Mouse (Mus musculus): Measurements from ENCODE around the gene Tmed9.
"Not testable (repeated sequence)": the region's sequence is repeated elsewhere in the genome, so short reads cannot be mapped to it uniquely, and the experiment has no call there.

Tmed9 gene

GRCm38 (mm10) chr13:55613471-55613870 is 39.9 kb downstream of the Tmed9 start:
- no peak for DNase-seq

GRCm38 (mm10) chr13:55619328-55619727 is 45.8 kb downstream of the Tmed9 start:
- no peak for DNase-seq

- DNase-seq = no peak
Observed at GRCm38 (mm10) chr13:55620275-55620674, 46.7 kb downstream of the Tmed9 start.

GRCm38 (mm10) chr13:55622156-55622648 is 48.7 kb downstream of the Tmed9 start:
- not testable (repeated sequence) for DNase-seq

GRCm38 (mm10) chr13:55622649-55623541 is 49.4 kb downstream of the Tmed9 start, which contains the start of gene Caml:
Gene Caml (plus strand): TSS chr13:55623005.
- peak; percentile 90 for DNase-seq

GRCm38 (mm10) chr13:55634639-55635127 is 61.2 kb downstream of the Tmed9 start, which contains the start of gene Ddx46:
Gene Ddx46 (plus strand): TSS chr13:55635027.
- peak; percentile 92 for DNase-seq

- DNase-seq = no peak
Observed at GRCm38 (mm10) chr13:55635146-55635571, 61.6 kb downstream of the Tmed9 start.

GRCm38 (mm10) chr13:55636185-55636983 is 62.9 kb downstream of the Tmed9 start:
- DNase-seq = no peak

GRCm38 (mm10) chr13:55640480-55640879 is 66.9 kb downstream of the Tmed9 start:
- peak; percentile 78 for DNase-seq

GRCm38 (mm10) chr13:55644525-55644924 is 71.0 kb downstream of the Tmed9 start:
- peak; percentile 60 for DNase-seq
